Mouse (Mus musculus) left cerebral cortex, adult 2 months (tissue): ENCODE measurements around the gene Gpbar1. TPM values are rescaled to one million over a fixed set of nuclear protein-coding genes. Genes with fewer than 3 reads are reported as not detected.

Experiments
- DNase-seq, 2 experiments: peaks; one replicate each; pipeline ENCODE4 v3.0.0; 2021 to 2022; ENCODE audit warnings: low spot score in 2 of 2, mixed read lengths in 1 of 2; ENCODE audit errors: extremely low spot score in 1 of 2
- H3K27ac ChIP-seq: fragments of 200-600 bp; 2 replicates; pipeline ENCODE4 v1.8.1; 2022
- H3K4me3 ChIP-seq: fragments of 200-600 bp; 2 replicates; pipeline ENCODE4 v1.8.1; 2022
- CTCF ChIP-seq: fragments of 200-600 bp; IDR thresholded peaks from 2 replicates; pipeline ENCODE4 v1.8.1; 2022; ENCODE audit warnings: antibody characterized with exemption, mild to moderate bottlenecking, moderate library complexity
- intact Hi-C: fragments of 180-260 bp; cut with DNase I; formaldehyde crosslinking; loops from one replicate; pipeline ENCODE4 v1.15.1; 2025
- total RNA-seq, 2 experiments: library from RNA; stranded (reverse); gene quantifications; 2 replicates each; pipeline ENCODE4 v1.2.3; 2021

The Gpbar1 gene
- total RNA-seq, 2 experiments from 2014 or later = not detected

DNA sequence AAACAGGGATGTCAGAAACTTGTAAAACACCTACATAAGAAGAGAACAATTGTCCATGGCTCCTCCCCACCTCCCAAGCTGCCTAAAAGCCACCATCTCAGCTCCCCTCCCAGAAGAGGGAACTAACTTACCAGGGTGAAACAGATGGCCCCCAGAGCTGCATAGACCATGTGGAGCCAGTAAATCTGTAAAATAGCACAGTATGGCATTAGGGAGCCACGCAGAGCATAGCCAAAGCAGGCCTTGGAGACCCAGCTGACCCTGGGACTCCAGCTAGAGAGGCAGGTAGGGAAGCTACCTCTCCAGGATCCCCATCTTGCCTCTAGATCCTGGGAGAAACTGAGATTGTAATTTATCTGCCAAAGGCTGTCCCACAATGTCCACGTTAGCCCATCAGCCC lies 11.4 kb downstream of the Gpbar1 start:
- no peak for DNase-seq
- Histone ChIP-seq H3K27ac (no peak overlapping the region), H3K4me3 (no peak overlapping the region)
- intact Hi-C loops = loop anchor here (5.0 kb wide), 2 partner anchors 73 to 163 kb away; partner anchors contain the start of gene Catip
- TF ChIP-seq CTCF = no peak

DNA sequence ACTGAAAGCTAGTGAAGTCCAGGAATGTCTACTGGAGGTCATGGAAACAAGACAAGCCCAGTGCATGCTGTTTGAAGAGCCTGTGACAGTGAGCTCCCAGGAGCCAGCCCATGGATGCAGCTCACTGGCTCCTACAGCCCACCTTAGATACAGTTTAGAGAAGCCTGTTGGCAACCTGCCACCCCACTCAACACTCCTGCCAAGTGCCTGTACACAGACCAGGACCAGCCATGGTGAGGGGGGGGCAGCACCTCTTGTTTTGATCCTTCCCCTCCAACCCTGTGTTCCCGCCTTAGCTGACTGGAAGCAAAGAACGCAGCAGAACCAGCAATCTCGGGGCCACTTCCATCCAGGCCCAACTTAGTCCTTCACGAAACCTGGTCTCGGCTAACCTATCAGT lies 11.8 kb downstream of the Gpbar1 start:
- TF ChIP-seq CTCF = no peak
- Histone ChIP-seq H3K27ac (peak overlapping the region; percentile 3; the same call in 1 of the 2 replicates), H3K4me3 (no peak overlapping the region)
- no peak for DNase-seq
- intact Hi-C loops = no loop called here

DNA sequence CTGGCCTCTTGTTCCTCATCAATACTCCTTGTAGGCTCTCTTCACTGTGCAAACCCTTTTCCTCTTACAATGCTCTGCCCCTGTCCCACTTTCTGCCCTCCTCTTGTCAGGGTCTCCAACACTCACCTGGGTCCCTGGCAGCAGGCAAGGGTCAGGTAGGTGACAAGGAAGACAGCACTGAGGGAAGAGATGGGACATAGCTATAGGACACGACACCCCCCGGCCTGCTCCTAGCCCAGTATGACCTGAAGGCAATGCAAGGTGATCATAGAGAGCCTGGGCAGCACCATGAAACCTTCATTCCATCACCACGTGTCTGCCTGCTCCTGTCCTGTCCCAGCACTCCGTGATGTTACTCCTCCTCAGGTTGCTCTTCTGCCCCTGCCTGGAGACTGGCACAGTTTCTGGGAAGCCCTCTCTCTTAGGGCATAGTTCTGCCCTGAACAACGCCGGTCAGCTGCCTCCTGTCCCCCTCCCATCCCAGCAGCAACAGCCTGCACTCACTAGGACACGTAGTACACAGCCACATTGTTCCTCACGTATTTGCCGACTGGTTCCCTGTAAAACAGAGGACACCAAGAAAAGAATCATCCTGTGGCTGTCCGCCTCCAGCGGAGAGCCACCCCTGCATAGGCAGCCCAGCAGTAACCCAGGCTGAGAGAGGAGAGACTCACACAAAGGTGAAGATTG lies 14.1 kb downstream of the Gpbar1 start:
- peak overlapping the region; percentile 44 for H3K27ac ChIP-seq

DNA sequence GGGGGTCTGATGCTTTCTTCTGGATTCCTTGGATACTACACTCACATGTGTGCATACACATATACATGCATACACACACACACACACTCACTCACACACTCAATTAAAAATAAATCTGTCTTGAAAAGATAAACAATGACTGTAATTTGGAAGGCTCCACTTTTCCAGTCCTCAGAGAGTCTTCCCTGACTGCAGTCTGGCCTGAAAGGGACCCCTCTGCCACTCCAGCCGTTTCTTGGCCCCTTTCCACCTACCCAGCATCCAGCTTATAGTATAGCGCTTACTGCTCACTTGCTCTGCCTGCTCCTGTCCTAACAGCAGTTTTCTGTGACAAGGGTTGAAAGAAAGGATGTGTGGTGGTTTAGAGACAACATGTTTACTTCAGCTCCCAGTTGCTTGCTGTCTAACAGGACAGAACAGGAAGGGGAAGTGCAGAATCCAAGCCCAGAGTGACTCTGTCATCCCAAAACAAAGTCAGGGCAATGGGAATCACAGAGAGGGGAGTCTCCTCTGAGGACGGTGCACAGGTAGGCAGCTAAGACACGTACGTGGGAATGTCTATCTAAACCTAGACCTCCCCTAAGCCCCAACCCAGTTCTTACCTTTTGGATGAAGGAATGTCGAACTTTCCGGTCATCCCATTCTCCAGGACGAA lies 15.1 kb downstream of the Gpbar1 start:
- Histone ChIP-seq H3K4me3 (no peak overlapping the region), H3K27ac (peak overlapping the region; percentile 63)
- no peak for TF ChIP-seq CTCF
- intact Hi-C loops = no loop called here
- no peak for DNase-seq

More for the DNA sequence above, 14.1 kb downstream of the Gpbar1 start:
- TF ChIP-seq CTCF = no peak
- H3K4me3 ChIP-seq = no peak overlapping the region
- DNase-seq = no peak
- intact Hi-C loops = no loop called here

DNA sequence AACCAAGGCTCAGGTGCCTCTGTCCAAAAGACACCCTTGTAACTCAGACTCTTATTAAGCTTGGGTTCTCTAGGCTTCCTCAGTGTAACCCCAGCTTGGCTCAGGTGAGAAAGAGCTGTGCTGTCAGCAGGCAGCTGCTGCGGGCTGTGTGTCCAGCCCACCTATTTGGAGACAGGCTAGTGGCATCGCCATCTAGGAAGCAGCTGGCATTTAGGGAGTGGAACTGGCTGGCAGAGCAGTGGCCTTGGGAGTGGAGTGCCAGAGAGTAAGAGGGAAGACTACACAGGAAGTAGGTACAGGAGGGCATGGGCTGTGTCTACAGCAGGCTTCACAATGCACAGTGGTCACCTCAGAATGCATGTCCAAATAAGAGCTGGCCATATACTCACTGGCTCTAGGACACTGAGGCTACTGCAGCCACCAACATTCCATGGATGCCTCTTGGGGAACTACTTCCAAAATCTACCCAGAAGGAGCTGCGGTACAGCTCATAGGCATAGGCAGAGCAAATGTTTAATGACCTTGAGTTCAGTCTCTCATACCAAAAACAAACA lies 15.8 kb downstream of the Gpbar1 start:
- no peak for TF ChIP-seq CTCF
- DNase-seq = no peak
- Histone ChIP-seq H3K4me3 (no peak overlapping the region), H3K27ac (peak overlapping the region; percentile 63)
- intact Hi-C loops = no loop called here

DNA sequence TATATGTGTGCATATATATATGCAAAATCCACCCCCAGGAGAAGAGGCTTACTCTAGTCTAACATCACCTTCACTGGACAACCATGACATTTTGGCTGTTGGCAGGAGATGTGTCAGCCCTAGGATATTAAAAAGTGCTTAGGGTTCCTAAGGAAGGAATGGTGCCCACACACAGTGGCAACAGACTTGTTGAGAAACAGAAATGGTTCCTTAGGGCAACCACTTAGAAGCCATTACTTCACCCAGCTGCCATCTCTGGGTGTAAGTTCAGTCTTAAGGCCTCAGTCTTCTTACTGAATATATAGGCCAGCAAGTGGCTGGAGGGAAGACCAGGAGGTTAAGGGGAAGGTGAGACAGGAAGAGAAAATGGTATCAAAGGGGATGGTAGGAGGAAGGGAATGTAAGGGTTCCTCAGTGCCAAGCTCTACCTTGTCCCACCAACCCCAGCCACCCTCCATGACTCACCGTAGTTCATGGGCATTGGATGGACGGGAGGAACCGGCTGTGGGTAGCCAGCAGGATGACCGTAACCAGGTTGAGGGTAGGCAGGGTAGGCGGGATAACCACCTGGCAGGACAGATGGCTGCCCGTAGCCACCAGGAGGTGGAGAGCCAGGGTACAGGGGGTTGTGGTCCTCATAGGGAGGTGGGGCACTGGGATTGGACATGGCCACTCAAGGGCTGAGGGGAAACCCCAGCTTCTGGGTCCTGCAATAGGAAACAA lies 16.5 kb downstream of the Gpbar1 start:
- no peak for DNase-seq
- peak overlapping the region; percentile 92 for H3K27ac ChIP-seq
- intact Hi-C loops = no loop called here
- H3K4me3 ChIP-seq = no peak overlapping the region
- TF ChIP-seq CTCF = no peak

GRCm38 (mm10) chr1:74295456-74296171 lies 17.3 kb downstream of the Gpbar1 start:
- Histone ChIP-seq H3K4me3 (peak overlapping the region; percentile 22), H3K27ac (peak overlapping the region; percentile 92)
- DNase-seq = peak; percentile 77 to 84
- TF ChIP-seq CTCF = no peak
- intact Hi-C loops = no loop called here

- Histone ChIP-seq H3K27ac (peak overlapping the region; percentile 92), H3K4me3 (peak overlapping the region; percentile 22; the same call in 1 of the 2 replicates)
- intact Hi-C loops = no loop called here
- no peak for DNase-seq
- TF ChIP-seq CTCF = no peak
Observed at GRCm38 (mm10) chr1:74296477-74296876, 18.1 kb downstream of the Gpbar1 start.

- DNase-seq = no peak
- no peak for TF ChIP-seq CTCF
- H3K4me3 ChIP-seq = no peak overlapping the region
- H3K27ac ChIP-seq = peak overlapping the region; percentile 92
- intact Hi-C loops = no loop called here
Observed at GRCm38 (mm10) chr1:74297269-74297668, 18.9 kb downstream of the Gpbar1 start.

DNA sequence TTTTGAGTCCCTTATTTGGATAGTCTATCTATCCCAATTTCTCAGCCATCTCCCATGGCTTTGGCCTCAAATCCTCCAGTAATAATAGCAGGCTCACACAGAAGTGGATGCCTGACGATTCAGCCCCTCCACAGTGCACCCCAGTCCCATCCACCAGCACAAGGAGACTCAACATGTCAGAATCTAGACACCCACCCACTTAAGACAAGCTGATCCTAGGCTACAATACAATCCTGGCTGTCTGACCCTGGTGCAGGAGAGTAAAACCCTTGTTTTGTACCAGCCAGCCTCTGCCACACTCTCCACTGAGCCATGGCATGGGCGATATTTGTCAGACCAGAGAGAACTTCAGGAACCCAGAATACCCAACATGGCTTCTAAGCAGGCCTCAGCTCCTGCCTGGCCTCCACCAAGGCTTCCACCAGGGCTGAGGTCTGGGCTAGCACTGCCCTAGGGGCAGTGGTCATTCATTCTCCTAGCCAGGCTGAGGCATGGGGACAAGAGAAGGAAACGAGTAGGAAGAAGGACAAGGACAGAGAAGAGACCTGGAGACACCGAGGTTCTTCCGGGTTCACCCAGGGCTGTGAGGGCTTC lies 19.9 kb downstream of the Gpbar1 start:
- no peak for DNase-seq
- no peak for TF ChIP-seq CTCF
- Histone ChIP-seq H3K4me3 (no peak overlapping the region), H3K27ac (peak overlapping the region; percentile 92)
- intact Hi-C loops = no loop called here

DNA sequence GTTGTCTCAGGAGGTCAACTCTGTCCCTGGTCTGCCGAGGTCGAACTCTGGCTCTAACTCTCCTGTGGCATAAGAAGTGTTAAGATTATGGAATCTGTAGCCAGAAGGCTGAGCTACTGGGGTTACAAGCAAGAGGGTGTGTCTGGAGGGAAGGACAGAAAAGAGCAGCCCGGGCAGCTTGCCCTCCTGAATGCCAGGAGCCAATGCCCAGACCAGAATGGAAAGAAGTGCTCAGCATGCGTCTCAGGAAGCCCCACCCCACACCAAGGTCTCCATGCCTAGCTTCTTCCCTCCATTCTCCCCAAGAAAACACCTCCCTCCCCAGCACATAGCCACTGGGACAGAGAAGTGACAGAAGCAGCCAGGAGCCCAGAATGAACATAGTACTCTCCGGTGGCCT lies 20.6 kb downstream of the Gpbar1 start:
- TF ChIP-seq CTCF = no peak
- Histone ChIP-seq H3K27ac (peak overlapping the region; percentile 92; the same call in 1 of the 2 replicates), H3K4me3 (no peak overlapping the region)
- DNase-seq = no peak
- intact Hi-C loops = no loop called here
